Comparison of ENCODE assay signal across 24 mouse cellular contexts in the genomic region with DNA sequence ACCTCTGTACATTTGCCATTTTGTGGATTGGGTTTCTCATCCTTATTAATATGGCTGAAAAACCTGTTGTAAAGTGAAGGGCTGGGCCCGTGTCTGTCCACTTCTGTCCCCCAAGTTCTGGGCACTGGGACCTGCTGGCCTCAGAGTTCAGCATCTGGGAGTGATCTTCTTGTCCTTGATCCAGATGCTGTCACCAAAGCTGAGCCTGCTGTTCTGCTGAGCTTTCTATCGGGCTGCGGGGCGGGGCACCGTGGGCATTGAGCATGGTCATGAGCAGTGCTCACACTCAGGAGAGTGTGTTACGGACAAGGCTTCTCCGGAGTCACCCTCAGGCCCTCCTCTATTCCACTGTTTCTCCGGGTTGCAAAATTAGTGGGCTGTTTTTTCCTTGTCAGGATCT. TPM values are rescaled to one million over a fixed set of nuclear protein-coding genes. Genes with fewer than 3 reads are reported as not detected.
"Had no signal": no experiment of that assay in that cellular context is flagged by ENCODE, and none has a peak within 500 bp of the region (broad histone marks: within the 10 kb centered on the region; RNA-seq: fewer than 3 reads in every experiment).

No protein-coding gene starts in this region.

- ATAC-seq: lung, postnatal 0 days; midbrain, embryonic 16.5 days had no signal

- H3K27ac ChIP-seq: lung, embryonic 15.5 days; macrophage; midbrain, embryonic 10.5 days; midbrain, embryonic 12.5 days; neural tube, embryonic 13.5 days; neural tube, embryonic 15.5 days had no signal

- H3K36me3 ChIP-seq: lung, embryonic 15.5 days; midbrain, embryonic 10.5 days; midbrain, embryonic 12.5 days; neural tube, embryonic 13.5 days; neural tube, embryonic 15.5 days had no signal

- H3K4me3 ChIP-seq: lung, embryonic 15.5 days; megakaryocyte, embryonic 14.5 days; midbrain, embryonic 10.5 days; midbrain, embryonic 12.5 days; myocyte; neural tube, embryonic 13.5 days; neural tube, embryonic 15.5 days had no signal

- DNase-seq: lung, adult 2 months; lung, postnatal 14 days; lung, postnatal 36 days; midbrain, embryonic 14.5 days; retina, postnatal 1 day; right cerebral cortex, adult 18-20 months; right cerebral cortex, postnatal 25 days; right cerebral cortex, postnatal 4 days; spleen, adult 18-20 months; thymus, adult 18-20 months; thymus, postnatal 14 days; thymus, postnatal 36 days had no signal

- H3K9me3 ChIP-seq: lung, embryonic 15.5 days; midbrain, embryonic 10.5 days; midbrain, embryonic 12.5 days; neural tube, embryonic 13.5 days; neural tube, embryonic 15.5 days had no signal

- H3K9ac ChIP-seq: lung, embryonic 15.5 days; midbrain, embryonic 12.5 days; neural tube, embryonic 13.5 days; neural tube, embryonic 15.5 days had no signal

- H3K4me2 ChIP-seq: lung, embryonic 15.5 days; midbrain, embryonic 12.5 days; neural tube, embryonic 13.5 days; neural tube, embryonic 15.5 days had no signal

RNA-seq across cellular contexts. Expression of a gene that starts 30.9 kb away (rescaled TPM):
- total RNA-seq: megakaryocyte progenitor cell, adult 5-6 weeks had no signal
- polyA plus RNA-seq: macrophage; midbrain, embryonic 10.5 days; midbrain, embryonic 12.5 days; midbrain, embryonic 14.5 days; midbrain, embryonic 16.5 days; neural tube, embryonic 11.5 days; neural tube, embryonic 13.5 days had no signal

RNA-seq across cellular contexts. Expression of a gene that starts 53.6 kb away (rescaled TPM):
- polyA plus RNA-seq: macrophage had no signal
